Mouse (Mus musculus) urinary bladder, postnatal 4 days (tissue): ENCODE measurements around the gene Dmrt1.

Experiments used
- DNase-seq, 2 experiments: peaks; one replicate each; pipeline ENCODE4 v3.0.0; 2021 to 2022; ENCODE audit warnings: low spot score in 2 of 2

Gene Dmrt1

DNA sequence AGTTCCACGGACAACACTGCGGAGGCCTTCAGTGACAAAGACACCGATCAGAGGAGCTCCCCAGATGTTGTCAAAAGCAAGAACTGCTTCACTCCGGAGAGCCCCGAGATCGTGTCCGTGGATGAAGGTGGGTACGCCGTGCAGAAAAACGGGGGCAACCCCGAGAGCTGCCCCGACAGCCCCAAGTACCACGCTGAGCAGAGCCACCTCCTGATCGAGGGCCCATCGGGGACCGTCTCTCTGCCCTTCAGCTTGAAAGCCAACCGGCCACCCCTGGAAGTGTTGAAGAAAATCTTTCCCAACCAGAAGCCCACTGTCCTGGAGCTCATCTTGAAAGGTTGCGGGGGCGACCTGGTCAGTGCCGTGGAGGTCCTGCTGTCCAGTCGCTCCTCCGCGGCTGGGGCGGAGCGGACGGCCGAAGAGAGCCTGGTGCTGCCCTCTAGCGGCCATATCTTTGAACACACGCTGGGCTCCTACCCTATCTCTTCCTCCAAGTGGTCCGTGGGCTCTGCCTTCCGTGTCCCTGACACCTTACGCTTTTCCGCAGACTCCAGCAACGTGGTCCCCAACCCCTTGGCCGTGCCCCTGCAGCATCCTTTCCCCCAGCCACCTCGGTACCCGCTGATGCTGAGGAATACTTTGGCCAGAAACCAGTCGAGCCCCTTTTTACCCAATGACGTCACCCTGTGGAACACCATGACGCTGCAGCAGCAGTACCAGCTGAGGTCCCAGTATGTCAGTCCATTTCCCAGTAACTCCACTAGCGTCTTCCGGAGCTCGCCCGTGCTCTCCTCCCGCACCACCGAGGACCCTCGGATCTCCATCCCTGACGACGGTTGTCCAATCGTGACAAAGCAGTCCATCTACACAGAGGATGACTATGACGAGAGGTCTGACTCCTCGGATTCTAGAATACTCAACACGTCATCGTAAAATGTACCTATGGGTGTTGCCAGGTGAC is 117.2 kb downstream of the Dmrt1 start:
- peak; percentile 52 to 78 for DNase-seq

DNA sequence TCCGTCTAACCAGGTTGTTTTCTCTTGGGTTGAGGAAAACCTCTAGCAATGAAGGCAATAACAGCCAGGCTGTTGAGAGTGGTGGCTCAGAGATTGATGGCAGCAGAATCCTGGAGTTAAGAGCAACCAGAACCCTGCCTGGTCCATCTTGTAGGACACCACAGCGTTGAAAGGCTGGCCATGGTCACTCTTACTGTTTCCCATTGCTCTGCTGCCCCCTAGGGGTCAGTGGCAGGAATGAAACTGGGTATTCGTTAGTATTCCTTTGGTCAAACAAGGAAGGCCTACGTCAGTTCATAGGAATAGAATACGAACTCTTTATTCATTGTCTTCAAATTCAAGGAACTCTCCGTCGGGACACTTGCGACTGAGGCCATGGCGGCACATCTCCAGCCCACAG is 123.1 kb downstream of the Dmrt1 start:
- DNase-seq, result peak; percentile 51 to 67

DNA sequence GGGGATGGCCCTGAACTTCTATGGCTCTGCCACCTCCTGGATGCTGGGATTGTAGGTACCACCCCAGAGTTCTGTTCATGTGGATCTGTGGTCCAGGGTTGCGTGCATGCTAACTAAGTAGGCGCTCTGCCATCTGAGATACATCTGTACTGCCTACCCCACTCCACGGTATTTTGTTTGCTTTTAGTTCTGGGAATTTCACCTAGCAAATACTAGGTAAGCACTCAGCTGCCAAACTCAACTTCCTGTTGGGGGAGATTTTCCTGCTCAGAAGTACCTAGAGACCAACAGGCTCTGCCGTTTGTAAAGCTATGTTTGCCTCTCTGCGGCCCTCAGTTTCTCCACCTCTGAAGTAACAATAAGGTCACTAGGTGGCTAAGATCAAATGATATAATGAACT is 129.7 kb downstream of the Dmrt1 start:
- no peak for DNase-seq

DNA sequence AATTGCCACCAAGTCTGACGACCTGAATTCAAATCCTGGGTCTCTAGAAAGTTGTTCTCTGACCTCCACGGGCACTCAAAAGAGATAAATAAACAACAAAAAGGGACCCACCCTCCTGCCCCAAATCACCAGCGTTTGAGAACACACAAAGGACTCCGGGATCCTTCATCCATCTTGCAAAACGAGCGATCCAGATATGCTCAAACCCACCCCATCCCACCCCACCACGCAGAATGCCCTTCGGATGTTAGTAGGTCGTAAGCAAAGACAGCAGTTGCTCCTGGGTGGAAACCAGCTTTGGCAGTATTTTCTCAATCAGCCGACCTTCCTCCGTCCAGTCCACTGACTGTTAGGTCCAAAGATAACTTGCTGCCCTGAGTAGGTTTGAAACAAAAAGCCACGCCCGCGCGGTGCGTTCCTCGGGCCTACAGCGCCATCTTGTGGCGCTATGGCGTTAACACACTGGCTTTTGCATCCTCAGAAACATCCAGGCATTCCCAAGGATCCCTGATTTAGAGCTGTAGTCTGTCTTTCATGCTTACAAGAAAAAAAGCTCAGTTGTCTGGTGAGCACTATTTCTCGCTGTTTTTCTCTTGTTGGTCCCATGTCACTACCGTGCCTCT is 130.3 kb downstream of the Dmrt1 start:
- peak; percentile 41 to 69 for DNase-seq

DNA sequence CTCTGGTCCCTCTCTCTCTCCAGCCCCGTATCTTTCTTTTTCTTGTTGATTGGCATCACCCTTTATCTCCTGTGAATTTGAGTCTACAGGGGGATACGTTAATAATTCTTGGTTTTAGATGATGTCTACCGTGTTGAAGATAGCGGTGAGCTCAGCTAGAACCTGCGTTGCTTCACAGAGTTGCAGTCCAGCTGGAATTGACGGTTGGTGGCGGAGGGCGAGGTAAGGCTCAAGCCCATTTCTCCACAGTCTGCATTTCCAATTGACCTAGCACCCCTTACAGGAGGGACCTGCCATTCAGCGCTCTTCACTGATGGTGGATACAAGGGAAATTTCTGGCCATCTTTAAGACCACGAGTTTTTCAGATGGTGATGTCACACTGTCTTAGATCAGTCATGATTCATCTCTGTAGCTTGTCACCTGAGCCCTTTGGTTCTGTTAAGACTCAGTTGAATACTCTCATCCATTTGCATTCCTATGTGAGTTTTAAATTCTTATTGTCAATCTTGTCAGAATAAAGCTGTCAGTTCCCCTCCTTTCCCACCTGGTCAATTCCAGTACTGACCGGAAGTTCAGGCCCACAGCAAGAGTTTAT is 133.4 kb downstream of the Dmrt1 start:
- DNase-seq, result no peak

DNA sequence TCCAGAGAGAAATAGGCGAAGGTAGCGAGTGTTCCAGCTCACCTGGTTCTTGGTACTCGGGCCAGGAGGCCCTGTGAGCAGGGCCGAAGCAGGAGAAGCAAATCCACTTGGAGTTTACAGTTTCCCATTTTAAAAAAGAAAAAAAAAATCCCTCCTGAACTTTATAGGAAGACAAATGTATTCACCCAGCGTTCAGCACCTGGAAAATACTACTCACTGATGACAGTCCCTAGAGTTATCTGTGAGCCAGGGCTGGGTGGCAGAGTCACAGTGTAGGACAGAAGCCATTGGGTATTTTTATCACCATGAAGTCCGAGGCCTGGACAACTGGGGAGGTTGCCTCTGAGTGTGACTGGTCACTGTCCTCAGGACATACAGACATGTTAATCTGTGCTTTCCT is 136.4 kb downstream of the Dmrt1 start:
- DNase-seq, result no peak

DNA sequence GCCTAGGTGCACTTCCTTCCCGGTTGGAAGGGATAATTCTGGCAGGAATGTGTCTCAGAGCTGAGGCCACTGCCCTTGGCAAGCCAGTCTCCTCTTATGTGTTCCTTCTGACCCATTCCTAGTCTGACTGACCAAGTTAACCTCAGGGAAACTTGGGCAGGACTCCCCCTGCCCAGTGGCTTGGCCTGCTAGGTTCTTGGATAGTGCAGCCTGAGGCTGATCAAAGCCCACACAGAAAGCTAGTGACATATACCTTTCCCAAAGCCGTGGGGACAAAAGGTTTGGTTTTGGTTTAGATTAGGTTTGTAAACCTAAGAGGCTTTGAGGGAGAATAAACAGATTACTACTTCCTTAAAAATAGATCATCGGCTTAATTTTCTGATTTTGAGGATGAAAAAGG is 141.7 kb downstream of the Dmrt1 start:
- DNase-seq, result no peak

DNA sequence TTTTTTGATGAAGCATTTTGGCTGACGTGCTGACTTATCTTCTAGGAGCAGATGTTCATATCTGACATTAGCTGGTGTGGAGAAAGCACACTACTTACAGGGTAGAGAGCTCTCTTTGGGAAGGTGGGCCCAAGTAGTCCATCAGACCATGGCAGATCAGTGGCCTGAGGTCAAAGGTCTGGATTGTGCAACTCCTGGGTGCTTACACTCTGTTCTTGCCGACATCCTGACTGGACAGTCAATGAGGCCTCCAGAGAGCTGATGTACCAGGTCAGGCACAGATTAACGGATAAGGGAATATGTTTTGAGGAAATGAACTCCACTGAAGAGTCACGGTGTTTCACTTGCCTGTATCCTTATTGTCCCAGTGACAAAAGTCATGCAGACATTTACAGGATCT is 143.3 kb downstream of the Dmrt1 start:
- DNase-seq, result no peak

DNA sequence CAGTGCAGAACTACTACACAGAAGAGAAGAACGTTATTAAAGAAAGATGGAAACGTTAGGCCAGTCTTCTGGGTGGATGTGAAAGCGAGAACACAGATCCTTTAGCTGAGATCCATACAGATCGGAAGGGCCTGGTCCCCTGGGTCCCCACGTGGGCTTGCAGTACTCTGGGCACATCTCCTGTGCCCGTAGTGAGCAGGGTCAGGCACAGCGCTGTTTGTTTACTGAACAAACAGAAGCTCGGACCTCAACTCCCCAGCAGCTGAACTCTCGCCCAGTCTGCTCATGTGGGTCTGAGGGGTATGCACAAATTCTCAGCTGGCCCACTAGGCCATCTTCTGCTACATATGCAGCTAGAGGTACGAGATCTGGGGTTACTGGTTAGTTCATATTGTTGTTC is 145.1 kb downstream of the Dmrt1 start:
- DNase-seq, result no peak

DNA sequence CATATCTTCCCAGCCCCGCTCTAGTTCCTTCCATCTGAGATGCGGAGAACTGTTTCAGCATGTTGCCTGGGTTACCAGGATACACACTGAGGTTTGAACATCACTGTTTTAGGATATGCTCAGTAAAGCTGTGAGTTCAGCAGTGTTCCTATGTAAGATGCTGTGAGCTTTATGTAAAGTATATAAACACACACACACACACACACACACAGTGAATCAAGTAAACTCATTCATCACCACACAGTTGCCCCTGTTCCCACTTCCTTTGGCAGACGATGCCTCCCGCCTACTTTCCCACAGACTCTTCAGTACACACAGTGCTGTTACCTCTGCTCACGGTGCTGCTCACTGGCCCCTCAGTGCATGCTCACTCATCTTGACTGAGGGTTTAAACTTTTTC is 147.1 kb downstream of the Dmrt1 start:
- no peak for DNase-seq
